Mouse (Mus musculus) bone marrow macrophage, adult 2 months (primary cell): Measurements from ENCODE around the gene Eif2d.

Experiments
- CTCF ChIP-seq: IDR thresholded peaks from 2 replicates; pipeline ENCODE4 v1.5.1; 2012; ENCODE audit warnings: low read depth, mild to moderate bottlenecking, low read length, moderate library complexity
- POLR2A ChIP-seq: IDR thresholded peaks from 2 replicates; pipeline ENCODE4 v1.6.1; 2012; ENCODE audit warnings: mild to moderate bottlenecking, low read depth, low read length, borderline replicate concordance

DNA sequence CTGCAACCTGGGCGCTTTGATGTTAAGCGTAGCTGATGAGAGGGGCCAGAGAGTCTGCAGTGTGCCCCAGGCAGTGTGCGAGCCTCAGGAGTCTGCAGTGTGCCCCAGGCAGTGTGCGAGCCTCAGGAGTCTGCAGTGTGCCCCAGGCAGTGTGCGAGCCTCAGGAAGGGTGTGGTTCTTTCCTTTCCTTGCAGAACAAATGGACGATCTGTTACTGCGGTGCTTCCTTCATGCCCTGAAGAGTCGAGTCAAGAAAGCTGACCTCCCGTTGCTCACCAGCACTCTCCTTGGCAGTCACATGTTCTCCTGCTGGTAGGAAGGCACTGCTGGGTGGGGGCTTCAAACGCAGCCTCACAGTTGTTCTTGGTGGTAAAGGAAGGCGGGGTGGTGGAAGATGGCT lies 8.1 kb downstream of the Eif2d start:
- TF ChIP-seq POLR2A (no peak), CTCF (no peak)
